Mouse (Mus musculus): Measurements from ENCODE around the gene Tyw5.

Gene Tyw5

GRCm38 (mm10) chr1:57386519-57386918 is 20.4 kb downstream of the Tyw5 start:
- no peak for DNase-seq

- DNase-seq, result peak; percentile 95 to 97
Measured at GRCm38 (mm10) chr1:57377376-57378341, 29.2 kb downstream of the Tyw5 start, which contains the start of gene 1700066M21Rik. Gene 1700066M21Rik, plus strand, starts transcription at chr1:57377620.

DNA sequence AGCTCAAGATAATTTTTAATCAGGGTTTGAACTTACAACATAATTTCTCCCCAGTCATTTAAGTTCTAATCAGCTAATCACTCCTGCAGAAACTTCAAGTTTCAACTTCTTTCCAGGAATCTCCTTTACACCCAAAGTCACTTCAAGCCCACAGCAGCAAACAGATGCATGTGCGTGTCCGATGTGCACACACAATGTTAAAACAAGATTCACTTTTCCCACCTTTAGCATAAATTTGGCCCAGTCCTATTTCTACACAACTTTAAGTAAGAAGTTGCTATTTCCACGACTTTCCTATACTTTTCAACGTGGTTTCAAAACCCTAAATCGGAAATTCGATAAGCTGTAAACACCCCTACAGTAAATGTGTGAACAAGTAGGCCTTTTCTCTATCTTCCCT is 30.1 kb downstream of the Tyw5 start:
- DNase-seq, result no peak

- DNase-seq, result no peak
Measured at GRCm38 (mm10) chr1:57375276-57375675, 31.6 kb downstream of the Tyw5 start.

GRCm38 (mm10) chr1:57370451-57370850 is 36.5 kb downstream of the Tyw5 start:
- no peak for DNase-seq

DNA sequence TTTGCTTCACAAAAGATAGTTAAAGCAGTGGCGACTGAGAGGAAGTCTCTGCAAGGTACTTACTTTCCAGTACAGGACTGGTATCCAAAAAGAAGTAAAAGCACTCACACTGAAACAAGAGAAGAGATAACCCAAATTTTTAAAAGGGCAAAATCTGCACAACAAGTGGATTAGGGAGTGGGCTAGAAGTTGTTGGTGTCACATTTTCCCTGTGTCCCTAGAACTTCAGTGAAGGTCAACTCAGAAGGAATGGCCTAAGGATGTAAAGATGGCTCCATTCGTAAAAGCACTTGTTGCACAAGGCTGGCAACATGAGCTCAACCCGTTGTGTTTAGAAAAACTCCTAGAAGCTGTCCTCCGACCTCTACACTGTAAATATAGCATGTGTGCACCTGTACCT is 37.8 kb downstream of the Tyw5 start:
- DNase-seq, result no peak

GRCm38 (mm10) chr1:57367446-57367845 is 39.5 kb downstream of the Tyw5 start:
- no peak for DNase-seq

DNA sequence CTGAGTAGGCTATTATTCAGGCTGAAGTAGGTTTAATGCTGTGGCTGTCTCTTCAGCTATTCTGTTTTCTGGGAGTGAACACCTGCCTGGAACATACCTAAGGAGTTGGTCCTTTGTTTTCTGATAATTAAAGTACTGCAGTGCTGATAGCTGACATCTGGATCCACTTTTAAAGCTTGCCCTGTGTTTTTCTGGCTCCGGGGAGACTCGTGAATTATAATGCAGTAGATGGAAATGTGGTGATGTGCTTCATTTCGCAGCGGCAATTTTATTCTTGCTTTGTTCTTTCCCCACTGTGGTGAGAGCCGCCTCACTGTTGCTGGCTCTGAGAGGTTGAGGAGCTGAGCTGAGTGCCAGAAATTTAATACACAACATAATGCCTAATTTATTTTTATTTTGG is 48.4 kb downstream of the Tyw5 start:
- DNase-seq, result no peak

DNA sequence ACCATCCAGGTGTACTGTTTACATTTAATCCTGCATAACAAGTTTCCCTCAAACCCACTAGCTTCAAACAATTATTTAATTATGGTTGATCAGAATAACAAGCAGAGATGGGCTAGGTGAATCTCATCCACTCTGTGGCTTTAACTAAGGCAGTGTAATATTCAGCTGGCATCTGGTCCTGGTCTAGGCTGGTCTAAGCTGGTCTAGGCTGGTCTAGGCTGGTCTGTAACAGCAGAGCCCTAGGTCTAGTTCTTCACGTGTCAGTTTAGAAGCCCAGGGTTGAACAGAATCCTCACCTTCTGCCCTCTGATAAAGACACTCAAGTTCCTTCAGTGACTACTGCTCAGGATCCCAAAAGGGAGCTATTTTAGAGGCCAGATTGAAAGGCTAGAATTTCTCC is 55.0 kb downstream of the Tyw5 start:
- peak; percentile 11 to 37 for DNase-seq

DNA sequence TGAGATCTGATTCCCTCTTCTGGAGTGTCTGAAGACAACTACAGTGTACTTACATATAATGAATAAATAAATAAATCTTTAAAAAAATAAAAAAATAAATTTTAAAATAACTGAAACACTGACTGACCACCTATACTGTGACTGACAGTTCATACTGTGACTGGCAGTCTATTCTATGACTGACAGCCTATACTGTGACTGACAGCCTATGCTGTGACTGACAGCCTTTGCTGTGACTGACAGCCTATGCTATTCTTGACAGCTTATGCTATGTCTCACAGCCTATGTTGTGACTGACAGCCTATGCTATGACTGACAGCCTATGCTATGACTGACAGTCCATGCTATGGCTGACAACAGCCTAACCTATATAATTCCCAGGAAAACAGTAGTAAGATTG is 59.4 kb downstream of the Tyw5 start:
- no peak for DNase-seq

GRCm38 (mm10) chr1:57341197-57341596 is 65.7 kb downstream of the Tyw5 start:
- DNase-seq, result no peak

GRCm38 (mm10) chr1:57339156-57339796 is 67.6 kb downstream of the Tyw5 start:
- no peak for DNase-seq

Measured in kidney, postnatal 25 days (tissue).